Mouse (Mus musculus): ENCODE results near the gene Triobp. TPM values are rescaled to one million over a fixed set of nuclear protein-coding genes. Genes with fewer than 3 reads are reported as not detected.

Gene Triobp
- polyA plus RNA-seq, 1 experiment, result 35.7 TPM

- peaks cover 45% of the 10 kb centered on the region for H3K27me3 ChIP-seq (ENCODE audit: control insufficient read depth, insufficient read depth, insufficient read length)
- no peaks in the 10 kb centered on the region for H3K79me2 ChIP-seq (ENCODE audit: control insufficient read depth, insufficient read depth)
- H3K79me3 ChIP-seq (ENCODE audit: low read depth), result no peaks in the 10 kb centered on the region
- TF ChIP-seq FOSL1 (IDR thresholded peaks at IDR 0.05; ENCODE audit: insufficient read depth, low read length, poor library complexity, severe bottlenecking), result no peak
- TF ChIP-seq CEBPB (IDR thresholded peaks at IDR 0.05; ENCODE audit: low read depth), result no peak
- no peak for TF ChIP-seq MYOD1 (IDR thresholded peaks at IDR 0.05; ENCODE audit: control insufficient read depth, insufficient read length, low read depth)
- TF ChIP-seq MYOG (IDR thresholded peaks at IDR 0.05; ENCODE audit: control insufficient read depth, extremely low read depth, insufficient read length), result no peak
- no peak for TF ChIP-seq CTCF (IDR thresholded peaks at IDR 0.05; ENCODE audit: control insufficient read depth, insufficient read depth, insufficient read length)
- no peak for TF ChIP-seq USF1 (IDR thresholded peaks at IDR 0.05; ENCODE audit: low read depth)
- TF ChIP-seq MAX (IDR thresholded peaks at IDR 0.05), result no peak
- H3K4me3 ChIP-seq (ENCODE audit: insufficient read depth, poor library complexity, severe bottlenecking), result no peak within 1 kb of the TSS
- H3K36me3 ChIP-seq (ENCODE audit: control insufficient read depth, insufficient read depth), result no peaks in the 10 kb centered on the region
- H3ac ChIP-seq (ENCODE audit: control insufficient read depth, insufficient read length, low read depth), result no peak within 1 kb of the TSS
Observed at GRCm38 (mm10) chr15:79041585-79041984, 94.1 kb downstream of the Triobp start, which contains the start of gene Galr3. Gene Galr3 (plus strand): TSS chr15:79041885.

GRCm38 (mm10) chr15:79042721-79043491, 95.4 kb downstream of the Triobp start:
- no peak overlapping the region for H3K4me3 ChIP-seq (ENCODE audit: insufficient read depth, poor library complexity, severe bottlenecking)
- no peak for TF ChIP-seq MAX (IDR thresholded peaks at IDR 0.05)
- TF ChIP-seq MYOG (IDR thresholded peaks at IDR 0.05; ENCODE audit: control insufficient read depth, extremely low read depth, insufficient read length), result no peak
- TF ChIP-seq CEBPB (IDR thresholded peaks at IDR 0.05; ENCODE audit: low read depth), result no peak
- no peak for TF ChIP-seq USF1 (IDR thresholded peaks at IDR 0.05; ENCODE audit: low read depth)
- TF ChIP-seq CTCF (IDR thresholded peaks at IDR 0.05; ENCODE audit: control insufficient read depth, insufficient read depth, insufficient read length), result no peak
- no peak for TF ChIP-seq FOSL1 (IDR thresholded peaks at IDR 0.05; ENCODE audit: insufficient read depth, low read length, poor library complexity, severe bottlenecking)

GRCm38 (mm10) chr15:79044837-79045236, 97.3 kb downstream of the Triobp start:
- Histone ChIP-seq H3K27me3 (ENCODE audit: control insufficient read depth, insufficient read depth, insufficient read length) (peaks cover 51% of the 10 kb centered on the region), H3K4me3 (ENCODE audit: insufficient read depth, poor library complexity, severe bottlenecking) (no peak overlapping the region), H3K79me3 (ENCODE audit: low read depth) (no peaks in the 10 kb centered on the region), H3ac (ENCODE audit: control insufficient read depth, insufficient read length, low read depth) (no peak overlapping the region), H3K79me2 (ENCODE audit: control insufficient read depth, insufficient read depth) (no peaks in the 10 kb centered on the region), H3K36me3 (ENCODE audit: control insufficient read depth, insufficient read depth) (no peaks in the 10 kb centered on the region)
- TF ChIP-seq USF1 (IDR thresholded peaks at IDR 0.05; ENCODE audit: low read depth) (no peak), CTCF (IDR thresholded peaks at IDR 0.05; ENCODE audit: control insufficient read depth, insufficient read depth, insufficient read length) (no peak), MYOD1 (IDR thresholded peaks at IDR 0.05; ENCODE audit: control insufficient read depth, insufficient read length, low read depth) (peak; percentile 15), MAX (IDR thresholded peaks at IDR 0.05) (no peak), MYOG (IDR thresholded peaks at IDR 0.05; ENCODE audit: control insufficient read depth, extremely low read depth, insufficient read length) (no peak), FOSL1 (IDR thresholded peaks at IDR 0.05; ENCODE audit: insufficient read depth, low read length, poor library complexity, severe bottlenecking) (no peak), CEBPB (IDR thresholded peaks at IDR 0.05; ENCODE audit: low read depth) (no peak)

More at GRCm38 (mm10) chr15:79042721-79043491, 95.4 kb downstream of the Triobp start:
- H3K79me3 ChIP-seq (ENCODE audit: low read depth), result no peaks in the 10 kb centered on the region
- H3K79me2 ChIP-seq (ENCODE audit: control insufficient read depth, insufficient read depth), result no peaks in the 10 kb centered on the region
- no peaks in the 10 kb centered on the region for H3K36me3 ChIP-seq (ENCODE audit: control insufficient read depth, insufficient read depth)
- H3ac ChIP-seq (ENCODE audit: control insufficient read depth, insufficient read length, low read depth), result no peak overlapping the region
- H3K27me3 ChIP-seq (ENCODE audit: control insufficient read depth, insufficient read depth, insufficient read length), result peaks cover 48% of the 10 kb centered on the region

- TF ChIP-seq CEBPB (IDR thresholded peaks at IDR 0.05; ENCODE audit: low read depth), result no peak
- TF ChIP-seq MAX (IDR thresholded peaks at IDR 0.05), result no peak
- no peak for TF ChIP-seq MYOD1 (IDR thresholded peaks at IDR 0.05; ENCODE audit: control insufficient read depth, insufficient read length, low read depth)
- TF ChIP-seq FOSL1 (IDR thresholded peaks at IDR 0.05; ENCODE audit: insufficient read depth, low read length, poor library complexity, severe bottlenecking), result no peak
- no peaks in the 10 kb centered on the region for H3K79me3 ChIP-seq (ENCODE audit: low read depth)
- H3K36me3 ChIP-seq (ENCODE audit: control insufficient read depth, insufficient read depth), result peaks cover 8% of the 10 kb centered on the region
- no peak overlapping the region for H3ac ChIP-seq (ENCODE audit: control insufficient read depth, insufficient read length, low read depth)
- H3K79me2 ChIP-seq (ENCODE audit: control insufficient read depth, insufficient read depth), result no peaks in the 10 kb centered on the region
- H3K27me3 ChIP-seq (ENCODE audit: control insufficient read depth, insufficient read depth, insufficient read length), result peaks cover 24% of the 10 kb centered on the region
- no peak overlapping the region for H3K4me3 ChIP-seq (ENCODE audit: insufficient read depth, poor library complexity, severe bottlenecking)
Observed at GRCm38 (mm10) chr15:79048186-79048585, 100.7 kb downstream of the Triobp start.

GRCm38 (mm10) chr15:79050160-79050845, 102.8 kb downstream of the Triobp start:
- H3K79me3 ChIP-seq (ENCODE audit: low read depth), result no peaks in the 10 kb centered on the region
- TF ChIP-seq FOSL1 (IDR thresholded peaks at IDR 0.05; ENCODE audit: insufficient read depth, low read length, poor library complexity, severe bottlenecking), result no peak
- no peak for TF ChIP-seq CEBPB (IDR thresholded peaks at IDR 0.05; ENCODE audit: low read depth)
- no peak for TF ChIP-seq MYOD1 (IDR thresholded peaks at IDR 0.05; ENCODE audit: control insufficient read depth, insufficient read length, low read depth)
- no peak for TF ChIP-seq CTCF (IDR thresholded peaks at IDR 0.05; ENCODE audit: control insufficient read depth, insufficient read depth, insufficient read length)
- no peak for TF ChIP-seq USF1 (IDR thresholded peaks at IDR 0.05; ENCODE audit: low read depth)
- TF ChIP-seq MAX (IDR thresholded peaks at IDR 0.05), result no peak
- no peak overlapping the region for H3K4me3 ChIP-seq (ENCODE audit: insufficient read depth, poor library complexity, severe bottlenecking)
- H3K36me3 ChIP-seq (ENCODE audit: control insufficient read depth, insufficient read depth), result peaks cover 29% of the 10 kb centered on the region
- peaks cover 9% of the 10 kb centered on the region for H3K27me3 ChIP-seq (ENCODE audit: control insufficient read depth, insufficient read depth, insufficient read length)
- no peak overlapping the region for H3ac ChIP-seq (ENCODE audit: control insufficient read depth, insufficient read length, low read depth)
- H3K79me2 ChIP-seq (ENCODE audit: control insufficient read depth, insufficient read depth), result no peaks in the 10 kb centered on the region

All from C2C12 (cell line).